Mouse (Mus musculus) ZHBTc4 (cell line): ENCODE measurements around the gene Dock11.

Experiments used
- DNase-seq: peaks from one replicate; pipeline ENCODE4 v3.0.0-alpha.2; 2011; ENCODE audit warnings: low read depth, low spot score

The Dock11 gene

GRCm38 (mm10) chrX:35950135-35950534 lies 61.5 kb downstream of the Dock11 start:
- no peak for DNase-seq

- DNase-seq = no peak
Measured at GRCm38 (mm10) chrX:35951945-35952344, 63.3 kb downstream of the Dock11 start.

GRCm38 (mm10) chrX:35952521-35953095 lies 64.0 kb downstream of the Dock11 start:
- DNase-seq = no peak

GRCm38 (mm10) chrX:35956236-35956635 lies 67.6 kb downstream of the Dock11 start:
- DNase-seq = no peak

GRCm38 (mm10) chrX:35963087-35963486 lies 74.5 kb downstream of the Dock11 start:
- DNase-seq = no peak

GRCm38 (mm10) chrX:35969276-35969675 lies 80.6 kb downstream of the Dock11 start:
- no peak for DNase-seq

GRCm38 (mm10) chrX:35976657-35977056 lies 88.0 kb downstream of the Dock11 start:
- DNase-seq = no peak

GRCm38 (mm10) chrX:35987981-35988380 lies 99.3 kb downstream of the Dock11 start:
- no peak for DNase-seq

GRCm38 (mm10) chrX:35990508-35991095 lies 102.0 kb downstream of the Dock11 start:
- no peak for DNase-seq

- no peak for DNase-seq
Measured at GRCm38 (mm10) chrX:35994226-35994625, 105.6 kb downstream of the Dock11 start.

GRCm38 (mm10) chrX:35997004-35997403 lies 108.4 kb downstream of the Dock11 start:
- peak; percentile 28 for DNase-seq

- peak; percentile 3 for DNase-seq
Measured at GRCm38 (mm10) chrX:35997793-35998419, 109.3 kb downstream of the Dock11 start.

- peak; percentile 61 for DNase-seq
Measured at GRCm38 (mm10) chrX:36025651-36026050, 137.0 kb downstream of the Dock11 start.

GRCm38 (mm10) chrX:36031113-36031512 lies 142.5 kb downstream of the Dock11 start:
- DNase-seq = no peak

- no peak for DNase-seq
Measured at GRCm38 (mm10) chrX:36034045-36034444, 145.4 kb downstream of the Dock11 start.

GRCm38 (mm10) chrX:36045731-36046130 lies 157.1 kb downstream of the Dock11 start:
- DNase-seq = no peak

GRCm38 (mm10) chrX:36047451-36047850 lies 158.8 kb downstream of the Dock11 start:
- no peak for DNase-seq

GRCm38 (mm10) chrX:36050312-36050711 lies 161.7 kb downstream of the Dock11 start:
- no peak for DNase-seq

GRCm38 (mm10) chrX:36073997-36074396 lies 185.4 kb downstream of the Dock11 start:
- DNase-seq = no peak

GRCm38 (mm10) chrX:36077164-36077563 lies 188.5 kb downstream of the Dock11 start:
- DNase-seq = no peak

GRCm38 (mm10) chrX:36082917-36083316 lies 194.3 kb downstream of the Dock11 start:
- DNase-seq = peak; percentile 5

- DNase-seq = no peak
Measured at GRCm38 (mm10) chrX:36088464-36089256, 200.0 kb downstream of the Dock11 start.
